Mouse (Mus musculus) midbrain, embryonic 16.5 days (tissue): ENCODE data around the gene Rps6kc1. TPM values are rescaled to one million over a fixed set of nuclear protein-coding genes. Genes with fewer than 3 reads are reported as not detected.
"Not testable (repeated sequence)": the region's sequence is repeated elsewhere in the genome, so short reads cannot be mapped to it uniquely, and the experiment has no call there.

Experiments used
- ATAC-seq: fragments of 200-750 bp; cut with Nextera tagmentation; 2 replicates; pipeline ENCODE4 v1.8.0; 2017; ENCODE audit warnings: moderate TSS enrichment
- H3K27ac ChIP-seq: fragments of 300-500 bp; sonication (generic); 2 replicates; pipeline ENCODE4 v1.5.1; 2014; ENCODE audit warnings: mild to moderate bottlenecking, low read length, mixed read lengths
- H3K27me3 ChIP-seq: fragments of 300-500 bp; sonication (generic); 2 replicates; pipeline ENCODE4 v1.6.1; 2014; ENCODE audit warnings: low read depth, low read length, mixed read lengths; ENCODE audit not compliant: control insufficient read depth, insufficient read depth
- H3K36me3 ChIP-seq: fragments of 300-500 bp; sonication (generic); 2 replicates; pipeline ENCODE4 v1.6.1; 2014; ENCODE audit warnings: mild to moderate bottlenecking, low read length, moderate library complexity, mixed read lengths; ENCODE audit not compliant: control insufficient read depth, insufficient read depth
- H3K4me1 ChIP-seq: fragments of 300-500 bp; sonication (generic); 2 replicates; pipeline ENCODE4 v1.6.1; 2014; ENCODE audit warnings: mild to moderate bottlenecking, low read length, mixed read lengths; ENCODE audit not compliant: control insufficient read depth, insufficient read depth
- H3K4me2 ChIP-seq: fragments of 300-500 bp; sonication (generic); 2 replicates; pipeline ENCODE4 v1.6.1; 2014; ENCODE audit warnings: mild to moderate bottlenecking, low read length, mixed read lengths
- H3K4me3 ChIP-seq: fragments of 300-500 bp; sonication (generic); 2 replicates; pipeline ENCODE4 v1.5.1; 2014; ENCODE audit warnings: low read depth, mild to moderate bottlenecking, low read length, moderate library complexity, mixed read lengths
- H3K9ac ChIP-seq: fragments of 300-500 bp; sonication (generic); 2 replicates; pipeline ENCODE4 v1.6.1; 2014; ENCODE audit warnings: low read depth, low read length, mixed read lengths
- H3K9me3 ChIP-seq: fragments of 300-500 bp; sonication (generic); replicated peaks from 2 replicates; pipeline ENCODE4 v1.6.1; 2014; ENCODE audit warnings: mild to moderate bottlenecking, low read length, mixed read lengths; ENCODE audit not compliant: control insufficient read depth, poor library complexity, severe bottlenecking
- WGBS: fragments of 180-500 bp; shearing (Covaris S2); extraction: QIAGEN DNeasy Blood & Tissue Kit; methylation state at CpG from one replicate; pipeline ENCODE4 v1.1.7; 2014; 5-methylcytosine and 5-hydroxymethylcytosine counted together
- polyA plus RNA-seq: library from polyadenylated mRNA; unstranded; fragments of >200 nt; fragmentation: Nextera tagmentation; extraction: Ambion mirVana; gene quantifications from 2 replicates; pipeline ENCODE4 v1.2.1, GENCODE M21; 2015

Gene Rps6kc1
- polyA plus RNA-seq, 1 experiment from 2014 or later: 34.8 TPM

GRCm38 (mm10) chr1:190930181-190930580 lies 18.6 kb upstream of the Rps6kc1 start:
- H3K9me3 ChIP-seq: no peaks in the 10 kb centered on the region
- H3K36me3 ChIP-seq: peaks cover 7% of the 10 kb centered on the region
- no peak overlapping the region for H3K27ac ChIP-seq
- no peaks in the 10 kb centered on the region for H3K27me3 ChIP-seq
- H3K9ac ChIP-seq: no peak overlapping the region
- WGBS: 93% methylated on average over 6 of the region's 6 CpGs
- H3K4me2 ChIP-seq: no peak overlapping the region
- H3K4me3 ChIP-seq: no peak overlapping the region
- no peak for ATAC-seq
- peaks cover 13% of the 10 kb centered on the region for H3K4me1 ChIP-seq

- H3K27ac ChIP-seq: peak overlapping the region; percentile 99
- no peaks in the 10 kb centered on the region for H3K27me3 ChIP-seq
- H3K36me3 ChIP-seq: peaks cover 6% of the 10 kb centered on the region; the same call in 1 of the 2 replicates
- peak overlapping the region; percentile 60 for H3K4me2 ChIP-seq
- no peaks in the 10 kb centered on the region for H3K9me3 ChIP-seq
- peaks cover 13% of the 10 kb centered on the region for H3K4me1 ChIP-seq
- peak overlapping the region; percentile 81 for H3K4me3 ChIP-seq
- 8% methylated on average over 27 of the region's 27 CpGs for WGBS
- peak; percentile 58 for ATAC-seq
- H3K9ac ChIP-seq: peak overlapping the region; percentile 96
These were observed 17.6 kb upstream of the Rps6kc1 start for GRCm38 (mm10) chr1:190929010-190929695.

- peak overlapping the region; percentile 96 for H3K9ac ChIP-seq
- under 1% methylated on average over 44 of the region's 79 CpGs for WGBS
- H3K4me2 ChIP-seq: peak overlapping the region; percentile 60
- peak; percentile 98 for ATAC-seq
- no peaks in the 10 kb centered on the region for H3K27me3 ChIP-seq
- peaks cover 13% of the 10 kb centered on the region for H3K4me1 ChIP-seq
- H3K9me3 ChIP-seq: no peaks in the 10 kb centered on the region
- peaks cover 3% of the 10 kb centered on the region; the same call in 1 of the 2 replicates for H3K36me3 ChIP-seq
- peak overlapping the region; percentile 81 for H3K4me3 ChIP-seq
- peak overlapping the region; percentile 99 for H3K27ac ChIP-seq
These were observed 16.9 kb upstream of the Rps6kc1 start for GRCm38 (mm10) chr1:190928370-190929009.

GRCm38 (mm10) chr1:190927751-190928369 lies 16.3 kb upstream of the Rps6kc1 start:
- H3K4me2 ChIP-seq: peak overlapping the region; percentile 54
- no peaks in the 10 kb centered on the region for H3K9me3 ChIP-seq

GRCm38 (mm10) chr1:190927311-190927710 lies 15.7 kb upstream of the Rps6kc1 start:
- ATAC-seq: no peak

More at GRCm38 (mm10) chr1:190927751-190928369, 16.3 kb upstream of the Rps6kc1 start:
- ATAC-seq: peak; percentile 49
- peak overlapping the region; percentile 99 for H3K27ac ChIP-seq
- H3K4me1 ChIP-seq: peaks cover 13% of the 10 kb centered on the region
- peak overlapping the region; percentile 81 for H3K4me3 ChIP-seq
- WGBS: 21% methylated on average over 16 of the region's 16 CpGs
- H3K36me3 ChIP-seq: peaks cover under 1% of the 10 kb centered on the region; the same call in 1 of the 2 replicates
- no peaks in the 10 kb centered on the region for H3K27me3 ChIP-seq
- peak overlapping the region; percentile 96 for H3K9ac ChIP-seq

GRCm38 (mm10) chr1:190924812-190925211 lies 13.2 kb upstream of the Rps6kc1 start, which contains the start of gene Angel2:
Gene Angel2 (plus strand): TSS chr1:190925112.
- H3K4me3 ChIP-seq, H3K36me3 ChIP-seq, H3K27ac ChIP-seq, H3K9ac ChIP-seq, ATAC-seq, H3K4me2 ChIP-seq, H3K9me3 ChIP-seq, H3K27me3 ChIP-seq: not testable (repeated sequence)
- 88% methylated on average over 3 of the region's 3 CpGs for WGBS
- H3K4me1 ChIP-seq: peaks cover 13% of the 10 kb centered on the region

More at GRCm38 (mm10) chr1:190927311-190927710, 15.7 kb upstream of the Rps6kc1 start:
- H3K4me2 ChIP-seq: no peak overlapping the region; the same call in 1 of the 2 replicates
- no peak overlapping the region for H3K27ac ChIP-seq
- no peaks in the 10 kb centered on the region for H3K36me3 ChIP-seq
- WGBS: 90% methylated on average over 3 of the region's 3 CpGs
- no peaks in the 10 kb centered on the region for H3K27me3 ChIP-seq
- no peak overlapping the region for H3K4me3 ChIP-seq
- no peak overlapping the region for H3K9ac ChIP-seq
- peaks cover 13% of the 10 kb centered on the region for H3K4me1 ChIP-seq
- H3K9me3 ChIP-seq: no peaks in the 10 kb centered on the region

- no peaks in the 10 kb centered on the region for H3K4me1 ChIP-seq
These were observed 8.3 kb upstream of the Rps6kc1 start for GRCm38 (mm10) chr1:190919725-190920469.

GRCm38 (mm10) chr1:190918938-190919337 lies 7.4 kb upstream of the Rps6kc1 start:
- ATAC-seq: no peak
- WGBS: 61% methylated on average over 7 of the region's 7 CpGs

More at GRCm38 (mm10) chr1:190919725-190920469, 8.3 kb upstream of the Rps6kc1 start:
- no peak for ATAC-seq
- no peak overlapping the region for H3K4me2 ChIP-seq
- H3K4me3 ChIP-seq: no peak overlapping the region
- H3K9ac ChIP-seq: no peak overlapping the region
- no peaks in the 10 kb centered on the region for H3K36me3 ChIP-seq
- WGBS: 76% methylated on average over 8 of the region's 8 CpGs
- H3K9me3 ChIP-seq: no peaks in the 10 kb centered on the region
- H3K27ac ChIP-seq: no peak overlapping the region
- H3K27me3 ChIP-seq: no peaks in the 10 kb centered on the region

More at GRCm38 (mm10) chr1:190918938-190919337, 7.4 kb upstream of the Rps6kc1 start:
- H3K4me2 ChIP-seq: no peak overlapping the region
- no peaks in the 10 kb centered on the region for H3K36me3 ChIP-seq
- no peak overlapping the region for H3K9ac ChIP-seq
- H3K4me3 ChIP-seq: no peak overlapping the region
- no peaks in the 10 kb centered on the region for H3K4me1 ChIP-seq
- H3K27me3 ChIP-seq: no peaks in the 10 kb centered on the region
- H3K9me3 ChIP-seq: no peaks in the 10 kb centered on the region
- no peak overlapping the region for H3K27ac ChIP-seq
